Mouse (Mus musculus) liver, adult 2 months (tissue): ENCODE measurements at regions not wholly inside any gene's neighbourhood (a gene's known extent, or its start where the extent isn't known, plus 50 kb on each side); places are given as distances from the start of the nearest gene placed in this dataset.

Source experiments
- CTCF ChIP-seq: fragments of 200-500 bp; IDR thresholded peaks from 2 replicates; pipeline ENCODE4 v1.5.1; 2011; ENCODE audit warnings: low read depth, low read length, control low read depth
- POLR2A ChIP-seq: fragments of 200-500 bp; IDR thresholded peaks from 2 replicates; pipeline ENCODE4 v1.6.1; 2011; ENCODE audit warnings: low read length, control low read depth; ENCODE audit not compliant: insufficient read depth; ENCODE audit errors: extremely low read depth

GRCm38 (mm10) chr3:82221924-82222323, 76.3 kb upstream of the Gucy1a1 start:
- TF ChIP-seq CTCF (no peak), POLR2A (no peak)
